Mouse (Mus musculus): Measurements from ENCODE around the gene Abcb8. TPM values are rescaled to one million over a fixed set of nuclear protein-coding genes. Genes with fewer than 3 reads are reported as not detected.

The Abcb8 gene
- polyA plus RNA-seq, 1 experiment from 2014 or later: 42.1 TPM

DNA sequence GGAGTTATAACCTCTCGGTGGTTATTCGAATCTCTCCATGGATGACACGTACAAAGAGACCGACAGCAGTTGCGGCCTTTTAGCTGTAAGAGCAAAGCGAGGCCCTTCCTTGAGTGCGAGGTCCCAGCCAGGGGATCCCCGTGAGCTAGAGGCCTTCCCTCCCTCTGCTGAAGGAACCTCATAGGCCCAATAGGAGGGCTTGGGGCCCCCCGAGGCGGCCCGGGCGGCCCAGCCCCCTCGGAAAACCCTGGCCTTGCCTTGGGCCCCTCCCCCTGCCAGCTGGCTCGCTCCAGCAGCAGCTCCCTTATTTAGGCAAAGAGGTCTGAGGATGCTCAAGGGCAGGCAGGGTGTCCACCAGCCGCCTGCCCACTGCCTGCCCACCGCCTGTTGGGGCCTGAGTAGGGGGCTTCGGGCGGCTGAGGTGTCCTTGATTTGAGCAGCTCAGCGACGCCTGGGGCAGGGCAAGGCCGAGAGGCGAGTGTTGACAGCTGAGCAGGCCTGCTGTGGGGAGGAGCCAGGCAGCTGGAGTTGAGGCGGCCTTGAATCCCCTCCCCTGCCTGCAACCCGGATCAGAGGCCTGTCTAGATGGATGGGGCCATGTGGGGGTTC, 41.1 kb upstream of the Abcb8 start:
- Histone ChIP-seq H3K4me3 (peak overlapping the region; percentile 66), H3K9me3 (no peaks in the 10 kb centered on the region), H3K36me3 (no peaks in the 10 kb centered on the region), H3K27ac (peak overlapping the region; percentile 63), H3K4me1 (peaks cover 43% of the 10 kb centered on the region), H3K27me3 (peaks cover 63% of the 10 kb centered on the region), H3K9ac (peak overlapping the region; percentile 50; the same call in 1 of the 2 replicates), H3K4me2 (replicated peaks) (peak overlapping the region; percentile 98)
- 2% methylated on average over 24 of the region's 24 CpGs for WGBS
- ATAC-seq (ENCODE audit: low FRiP score, low read depth): peak; percentile 81

DNA sequence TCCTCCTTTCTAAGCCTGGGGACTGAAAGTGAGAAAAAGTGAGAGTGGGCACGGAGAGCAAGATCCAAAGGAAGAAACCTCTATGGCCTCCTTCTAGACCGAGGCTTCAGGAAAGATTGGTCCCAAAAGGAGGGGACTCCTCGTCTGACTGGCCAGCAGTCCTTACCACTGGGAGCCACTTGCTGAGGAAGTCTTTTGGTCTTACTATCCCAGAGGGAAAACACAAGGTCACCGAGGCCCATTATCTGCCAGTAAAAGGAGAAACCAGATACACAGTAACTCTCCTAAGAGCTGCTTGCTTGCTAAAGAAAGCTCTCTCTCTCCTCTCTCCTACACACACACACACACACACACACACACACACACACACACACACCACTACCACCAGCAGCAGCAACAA, 40.1 kb upstream of the Abcb8 start:
- no peak for ATAC-seq (ENCODE audit: low FRiP score, low read depth)
- H3K4me2 ChIP-seq (replicated peaks): peak overlapping the region; percentile 98
- no peaks in the 10 kb centered on the region for H3K9me3 ChIP-seq
- H3K4me1 ChIP-seq: peaks cover 37% of the 10 kb centered on the region
- H3K9ac ChIP-seq: no peak overlapping the region
- no peak overlapping the region for H3K4me3 ChIP-seq
- no peaks in the 10 kb centered on the region for H3K36me3 ChIP-seq
- peak overlapping the region; percentile 63; the same call in 1 of the 2 replicates for H3K27ac ChIP-seq
- WGBS: 31% methylated on average over 4 of the region's 4 CpGs
- peaks cover 53% of the 10 kb centered on the region for H3K27me3 ChIP-seq

- WGBS: 59% methylated on average over 4 of the region's 4 CpGs
- no peaks in the 10 kb centered on the region for H3K9me3 ChIP-seq
These were observed 36.7 kb upstream of the Abcb8 start for GRCm38 (mm10) chr5:24356764-24357163.

GRCm38 (mm10) chr5:24357461-24357860, 36.0 kb upstream of the Abcb8 start:
- peak; percentile 39; the same call in 1 of the 2 replicates for ATAC-seq (ENCODE audit: low FRiP score, low read depth)
- H3K4me2 ChIP-seq (replicated peaks): no peak overlapping the region
- no peak overlapping the region for H3K9ac ChIP-seq
- no peak overlapping the region for H3K27ac ChIP-seq
- H3K4me1 ChIP-seq: peaks cover 13% of the 10 kb centered on the region
- H3K36me3 ChIP-seq: no peaks in the 10 kb centered on the region
- 13% methylated on average over 7 of the region's 7 CpGs for WGBS
- no peak overlapping the region for H3K4me3 ChIP-seq
- peaks cover 21% of the 10 kb centered on the region for H3K27me3 ChIP-seq
- H3K9me3 ChIP-seq: no peaks in the 10 kb centered on the region

More at GRCm38 (mm10) chr5:24356764-24357163, 36.7 kb upstream of the Abcb8 start:
- no peak overlapping the region for H3K4me3 ChIP-seq
- peaks cover 24% of the 10 kb centered on the region for H3K27me3 ChIP-seq
- no peaks in the 10 kb centered on the region for H3K36me3 ChIP-seq
- peaks cover 20% of the 10 kb centered on the region for H3K4me1 ChIP-seq
- no peak overlapping the region for H3K4me2 ChIP-seq (replicated peaks)
- no peak overlapping the region for H3K27ac ChIP-seq
- ATAC-seq (ENCODE audit: low FRiP score, low read depth): no peak
- no peak overlapping the region for H3K9ac ChIP-seq

- peak; percentile 40 for ATAC-seq (ENCODE audit: low FRiP score, low read depth)
- under 1% methylated on average over 7 of the region's 7 CpGs for WGBS
- no peaks in the 10 kb centered on the region for H3K36me3 ChIP-seq
- no peak overlapping the region for H3K9ac ChIP-seq
- no peak overlapping the region for H3K4me3 ChIP-seq
- no peak overlapping the region for H3K27ac ChIP-seq
- no peak overlapping the region for H3K4me2 ChIP-seq (replicated peaks)
- H3K27me3 ChIP-seq: no peaks in the 10 kb centered on the region
- H3K9me3 ChIP-seq: no peaks in the 10 kb centered on the region
- H3K4me1 ChIP-seq: 0 out of 2 replicates have a peak, but pooled peaks cover 5% of the 10 kb centered on the region
These were observed 32.5 kb upstream of the Abcb8 start for GRCm38 (mm10) chr5:24360792-24361454.

- H3K36me3 ChIP-seq: no peaks in the 10 kb centered on the region
- ATAC-seq (ENCODE audit: low FRiP score, low read depth): no peak
- no peaks in the 10 kb centered on the region for H3K9me3 ChIP-seq
- H3K27me3 ChIP-seq: no peaks in the 10 kb centered on the region
- WGBS: 88% methylated on average over 2 of the region's 2 CpGs
- no peak overlapping the region for H3K27ac ChIP-seq
- no peak overlapping the region for H3K4me3 ChIP-seq
- H3K4me1 ChIP-seq: 0 out of 2 replicates have a peak, but pooled peaks cover 5% of the 10 kb centered on the region
- no peak overlapping the region for H3K4me2 ChIP-seq (replicated peaks)
- H3K9ac ChIP-seq: no peak overlapping the region
These were observed 30.0 kb upstream of the Abcb8 start for GRCm38 (mm10) chr5:24363467-24363866.

- no peaks in the 10 kb centered on the region for H3K27me3 ChIP-seq
- no peaks in the 10 kb centered on the region for H3K36me3 ChIP-seq
- 0 out of 2 replicates have a peak, but pooled peaks cover 5% of the 10 kb centered on the region for H3K4me1 ChIP-seq
- no peaks in the 10 kb centered on the region for H3K9me3 ChIP-seq
- H3K4me2 ChIP-seq (replicated peaks): no peak overlapping the region
- no peak overlapping the region for H3K4me3 ChIP-seq
- 59% methylated on average over 3 of the region's 3 CpGs for WGBS
- H3K9ac ChIP-seq: no peak overlapping the region
- no peak overlapping the region for H3K27ac ChIP-seq
- ATAC-seq (ENCODE audit: low FRiP score, low read depth): no peak
These were observed 29.4 kb upstream of the Abcb8 start for GRCm38 (mm10) chr5:24364061-24364460.

GRCm38 (mm10) chr5:24364508-24364907, 29.0 kb upstream of the Abcb8 start, which contains the start of gene Nos3:
TSS of gene Nos3 (plus strand) at chr5:24364810.
- Histone ChIP-seq H3K4me2 (replicated peaks) (peak within 1 kb of the TSS; percentile 32), H3K9me3 (no peaks in the 10 kb centered on the region), H3K4me3 (0 out of 2 replicates have a peak within 1 kb of the TSS, but pooled peaks have one; percentile 3), H3K9ac (no peak within 1 kb of the TSS), H3K27ac (no peak within 1 kb of the TSS), H3K36me3 (no peaks in the 10 kb centered on the region), H3K27me3 (no peaks in the 10 kb centered on the region), H3K4me1 (0 out of 2 replicates have a peak, but pooled peaks cover 5% of the 10 kb centered on the region)
- 62% methylated on average over 12 of the region's 12 CpGs for WGBS
- no peak for ATAC-seq (ENCODE audit: low FRiP score, low read depth)

DNA sequence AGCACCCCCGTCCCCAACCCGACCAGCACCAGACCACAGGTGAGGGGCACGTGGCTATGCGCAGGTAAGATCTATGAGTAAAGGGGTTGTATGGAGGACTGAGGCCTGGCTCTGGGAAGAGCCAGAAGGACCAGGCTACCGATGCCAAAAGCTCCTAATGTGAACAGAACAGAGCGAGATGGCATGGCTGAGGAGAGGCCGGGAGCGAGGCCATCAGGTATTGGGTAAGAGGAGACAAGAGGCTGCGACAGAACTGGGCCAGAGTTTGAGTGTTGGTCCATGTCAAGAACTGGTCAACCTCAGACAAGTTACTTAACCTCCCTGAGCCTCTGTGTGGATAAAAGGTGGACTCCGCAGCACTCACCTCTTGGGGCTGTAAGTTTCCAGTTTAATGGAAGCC, 28.5 kb upstream of the Abcb8 start:
- 0 out of 2 replicates have a peak, but pooled peaks cover 5% of the 10 kb centered on the region for H3K4me1 ChIP-seq
- H3K36me3 ChIP-seq: no peaks in the 10 kb centered on the region
- peak overlapping the region; percentile 32 for H3K4me2 ChIP-seq (replicated peaks)
- H3K9me3 ChIP-seq: no peaks in the 10 kb centered on the region
- H3K27me3 ChIP-seq: no peaks in the 10 kb centered on the region
- H3K9ac ChIP-seq: no peak overlapping the region
- 84% methylated on average over 10 of the region's 10 CpGs for WGBS
- ATAC-seq (ENCODE audit: low FRiP score, low read depth): no peak
- H3K27ac ChIP-seq: no peak overlapping the region
- H3K4me3 ChIP-seq: 0 out of 2 replicates have a peak overlapping the region, but pooled peaks have one; percentile 3

DNA sequence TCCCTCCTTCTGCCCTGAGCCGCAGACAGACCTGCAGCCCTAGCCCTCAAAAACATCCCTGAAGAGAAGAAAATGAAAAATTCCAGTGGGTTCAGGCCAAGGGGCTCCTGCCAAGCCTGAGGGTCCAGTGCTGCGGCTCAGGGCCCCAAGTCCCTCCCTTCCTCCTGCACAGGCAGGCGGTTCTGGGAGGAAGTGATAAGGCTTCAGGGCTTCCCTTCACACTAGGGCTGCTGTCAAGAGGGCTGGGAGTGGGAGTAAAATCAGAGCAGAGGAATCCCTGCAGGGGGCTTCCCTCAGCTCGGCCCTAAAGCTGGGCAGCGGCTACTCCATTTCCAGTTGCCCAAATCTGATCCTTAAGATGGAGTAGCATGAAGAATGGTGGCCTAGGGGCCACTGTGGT, 27.9 kb upstream of the Abcb8 start:
- no peak for ATAC-seq (ENCODE audit: low FRiP score, low read depth)
- H3K27ac ChIP-seq: no peak overlapping the region
- no peaks in the 10 kb centered on the region for H3K9me3 ChIP-seq
- H3K9ac ChIP-seq: no peak overlapping the region
- H3K4me1 ChIP-seq: 0 out of 2 replicates have a peak, but pooled peaks cover 5% of the 10 kb centered on the region
- no peaks in the 10 kb centered on the region for H3K27me3 ChIP-seq
- H3K4me2 ChIP-seq (replicated peaks): peak overlapping the region; percentile 32; the same call in 1 of the 2 replicates
- H3K36me3 ChIP-seq: no peaks in the 10 kb centered on the region
- 31% methylated on average over 5 of the region's 5 CpGs for WGBS
- 0 out of 2 replicates have a peak overlapping the region, but pooled peaks have one; percentile 3 for H3K4me3 ChIP-seq

DNA sequence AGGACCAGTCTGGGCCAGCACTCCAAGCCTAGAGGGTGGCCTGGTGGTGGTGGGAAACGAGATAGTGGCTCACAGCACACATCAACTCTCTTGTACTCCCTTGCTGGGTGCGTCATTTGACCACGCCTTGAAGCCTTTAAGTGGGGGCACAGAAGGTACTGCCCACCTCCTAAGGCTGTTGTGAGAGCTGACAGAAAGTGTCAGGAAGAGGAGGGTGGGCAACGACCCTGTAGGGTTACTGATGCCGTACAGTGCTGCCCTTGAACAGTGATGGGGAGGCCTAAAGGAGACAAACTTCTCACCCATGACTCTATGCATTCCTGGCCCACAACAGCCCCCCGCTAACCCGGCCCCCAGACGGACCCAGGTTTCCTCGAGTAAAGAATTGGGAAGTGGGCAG, 27.0 kb upstream of the Abcb8 start:
- Histone ChIP-seq H3K4me2 (replicated peaks) (no peak overlapping the region), H3K9me3 (no peaks in the 10 kb centered on the region), H3K9ac (no peak overlapping the region), H3K4me3 (no peak overlapping the region), H3K36me3 (no peaks in the 10 kb centered on the region), H3K27me3 (no peaks in the 10 kb centered on the region), H3K27ac (no peak overlapping the region), H3K4me1 (no peaks in the 10 kb centered on the region)
- WGBS: 79% methylated on average over 9 of the region's 9 CpGs
- no peak for ATAC-seq (ENCODE audit: low FRiP score, low read depth)

- Histone ChIP-seq H3K4me3 (no peak overlapping the region), H3K9ac (no peak overlapping the region), H3K36me3 (no peaks in the 10 kb centered on the region), H3K4me2 (replicated peaks) (no peak overlapping the region), H3K4me1 (0 out of 2 replicates have a peak, but pooled peaks cover 4% of the 10 kb centered on the region), H3K9me3 (no peaks in the 10 kb centered on the region), H3K27ac (no peak overlapping the region), H3K27me3 (no peaks in the 10 kb centered on the region)
- no peak for ATAC-seq (ENCODE audit: low FRiP score, low read depth)
- WGBS: 90% methylated on average over 9 of the region's 9 CpGs
These were observed 23.7 kb upstream of the Abcb8 start for GRCm38 (mm10) chr5:24369767-24370166.

Measured in limb, embryonic 13.5 days (tissue).